Mouse (Mus musculus): ENCODE data around the gene Sptbn4. TPM values are rescaled to one million over a fixed set of nuclear protein-coding genes. Genes with fewer than 3 reads are reported as not detected.

Gene Sptbn4
- polyA plus RNA-seq, 1 experiment from 2014 or later = 0.57 TPM

GRCm38 (mm10) chr7:27315958-27316357 is 131.5 kb downstream of the Sptbn4 start:
- Histone ChIP-seq H3K4me3 (ENCODE audit: low read depth, low read length) (no peak overlapping the region), H3K9me3 (ENCODE audit: control insufficient read depth, low read length) (no peaks in the 10 kb centered on the region; the same call in 1 of the 2 replicates), H3K36me3 (ENCODE audit: control insufficient read depth, insufficient read depth, low read length) (no peaks in the 10 kb centered on the region), H3K9ac (ENCODE audit: low read depth, low read length) (no peak overlapping the region), H3K27me3 (ENCODE audit: control insufficient read depth, insufficient read depth, low read length) (0 out of 2 replicates have a peak, but pooled peaks cover 2% of the 10 kb centered on the region), H3K4me2 (replicated peaks; ENCODE audit: low read depth, low read length) (no peak overlapping the region), H3K27ac (ENCODE audit: low read depth, low read length) (no peak overlapping the region), H3K4me1 (replicated peaks; ENCODE audit: control insufficient read depth, insufficient read depth, low read length) (no peaks in the 10 kb centered on the region; the same call in 1 of the 2 replicates)
- DNase-seq (ENCODE audit: low spot score) (no peak), ATAC-seq (ENCODE audit: low FRiP score) (no peak)
- WGBS = 35% methylated on average over 7 of the region's 7 CpGs

DNA sequence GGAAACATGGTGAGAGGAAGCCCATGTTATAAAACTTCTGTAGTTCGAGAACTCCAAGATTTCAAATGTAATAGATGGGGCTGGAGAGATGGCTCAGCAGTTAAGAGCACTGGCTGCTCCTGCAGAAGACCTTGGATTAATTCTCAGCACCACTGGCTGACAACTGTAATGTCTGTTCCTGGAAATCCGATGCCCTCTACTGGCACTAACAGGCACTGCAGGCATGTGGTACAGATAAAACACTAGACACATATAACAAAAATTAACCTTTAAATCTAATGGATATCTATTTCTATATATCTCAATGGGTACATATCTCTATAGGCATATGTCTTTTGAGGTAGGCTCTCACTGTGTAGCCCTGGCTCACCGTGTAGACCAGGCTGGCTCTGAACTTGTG is 133.1 kb downstream of the Sptbn4 start:
- Histone ChIP-seq H3K4me1 (replicated peaks; ENCODE audit: control insufficient read depth, insufficient read depth, low read length) (peaks cover 2% of the 10 kb centered on the region), H3K36me3 (ENCODE audit: control insufficient read depth, insufficient read depth, low read length) (no peaks in the 10 kb centered on the region), H3K27ac (ENCODE audit: low read depth, low read length) (no peak overlapping the region), H3K4me3 (ENCODE audit: low read depth, low read length) (no peak overlapping the region), H3K27me3 (ENCODE audit: control insufficient read depth, insufficient read depth, low read length) (peaks cover 8% of the 10 kb centered on the region; the same call in 1 of the 2 replicates), H3K9me3 (ENCODE audit: control insufficient read depth, low read length) (no peaks in the 10 kb centered on the region; the same call in 1 of the 2 replicates), H3K4me2 (replicated peaks; ENCODE audit: low read depth, low read length) (no peak overlapping the region), H3K9ac (ENCODE audit: low read depth, low read length) (no peak overlapping the region)
- DNase-seq (ENCODE audit: low spot score) (no peak), ATAC-seq (ENCODE audit: low FRiP score) (no peak)
- WGBS = 94% methylated on average over 3 of the region's 3 CpGs

DNA sequence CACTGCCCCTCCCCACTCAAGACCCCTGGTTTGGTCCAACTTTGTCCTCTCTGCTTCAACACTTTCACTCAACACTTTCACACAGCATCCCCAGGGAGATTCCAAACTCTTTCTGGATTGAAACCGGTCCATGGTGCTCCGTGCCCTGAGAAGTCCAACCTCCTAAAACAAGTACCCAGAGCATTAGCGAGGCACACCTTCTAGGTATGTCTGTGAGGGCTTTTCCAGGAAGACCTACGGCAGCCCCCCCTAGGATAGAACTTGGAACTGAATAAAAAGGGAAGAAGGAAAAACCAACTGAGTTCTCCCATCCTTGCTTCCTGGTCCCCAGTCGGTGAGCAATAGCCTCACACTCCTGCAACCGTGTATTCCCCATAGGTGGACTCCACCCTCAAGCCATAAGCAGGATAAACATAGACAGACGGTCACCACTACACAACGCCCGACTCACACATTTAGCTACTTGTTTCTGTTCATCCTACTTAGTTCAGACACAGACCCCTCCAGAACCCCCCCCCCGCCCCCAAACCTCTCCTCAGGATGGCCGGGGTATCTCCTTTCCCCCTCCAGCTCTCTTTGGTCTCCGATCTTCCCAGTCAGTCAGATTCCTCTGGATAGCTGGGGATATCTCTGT is 135.7 kb downstream of the Sptbn4 start:
- DNase-seq (ENCODE audit: low spot score) (no peak), ATAC-seq (ENCODE audit: low FRiP score) (no peak)
- WGBS = 89% methylated on average over 12 of the region's 12 CpGs
- peaks cover 11% of the 10 kb centered on the region; the same call in 1 of the 2 replicates for H3K27me3 ChIP-seq (ENCODE audit: control insufficient read depth, insufficient read depth, low read length)
- no peaks in the 10 kb centered on the region; the same call in 1 of the 2 replicates for H3K9me3 ChIP-seq (ENCODE audit: control insufficient read depth, low read length)
- no peak overlapping the region for H3K4me2 ChIP-seq (replicated peaks; ENCODE audit: low read depth, low read length)
- H3K4me1 ChIP-seq (replicated peaks; ENCODE audit: control insufficient read depth, insufficient read depth, low read length) = peaks cover 2% of the 10 kb centered on the region
- no peaks in the 10 kb centered on the region for H3K36me3 ChIP-seq (ENCODE audit: control insufficient read depth, insufficient read depth, low read length)
- no peak overlapping the region for H3K4me3 ChIP-seq (ENCODE audit: low read depth, low read length)
- H3K9ac ChIP-seq (ENCODE audit: low read depth, low read length) = no peak overlapping the region
- no peak overlapping the region for H3K27ac ChIP-seq (ENCODE audit: low read depth, low read length)

DNA sequence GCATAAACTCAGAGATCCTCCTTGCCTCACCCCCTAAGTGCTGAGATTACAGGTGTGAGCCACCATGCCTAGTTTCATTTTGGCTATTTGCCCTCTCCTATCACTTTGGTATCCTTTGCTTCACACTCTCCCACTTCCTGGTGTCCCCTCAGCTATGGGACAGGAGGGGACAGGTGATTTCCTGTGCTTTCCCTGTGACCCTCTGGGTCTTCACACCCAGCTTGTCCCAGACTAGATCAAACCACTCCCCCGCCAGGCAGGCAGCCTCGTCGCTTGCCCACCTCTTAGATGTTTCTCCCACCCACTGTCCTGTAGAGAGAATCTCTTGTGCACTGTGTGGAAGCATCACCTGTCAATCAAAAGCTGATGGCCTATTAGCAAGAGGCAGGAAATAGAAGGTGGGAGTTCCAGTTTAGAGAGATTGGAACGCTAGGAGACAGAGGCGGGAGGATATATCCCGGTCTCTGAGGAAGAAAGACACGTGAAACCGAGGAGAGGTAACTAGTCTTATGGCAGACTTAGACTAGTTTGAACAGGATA is 136.4 kb downstream of the Sptbn4 start:
- Histone ChIP-seq H3K36me3 (ENCODE audit: control insufficient read depth, insufficient read depth, low read length) (no peaks in the 10 kb centered on the region), H3K9ac (ENCODE audit: low read depth, low read length) (no peak overlapping the region), H3K27me3 (ENCODE audit: control insufficient read depth, insufficient read depth, low read length) (peaks cover 11% of the 10 kb centered on the region; the same call in 1 of the 2 replicates), H3K4me1 (replicated peaks; ENCODE audit: control insufficient read depth, insufficient read depth, low read length) (peaks cover 2% of the 10 kb centered on the region), H3K27ac (ENCODE audit: low read depth, low read length) (no peak overlapping the region), H3K4me3 (ENCODE audit: low read depth, low read length) (no peak overlapping the region), H3K9me3 (ENCODE audit: control insufficient read depth, low read length) (no peaks in the 10 kb centered on the region; the same call in 1 of the 2 replicates), H3K4me2 (replicated peaks; ENCODE audit: low read depth, low read length) (no peak overlapping the region)
- WGBS = 43% methylated on average over 8 of the region's 8 CpGs
- DNase-seq (ENCODE audit: low spot score) (no peak), ATAC-seq (ENCODE audit: low FRiP score) (no peak)

- Histone ChIP-seq H3K36me3 (ENCODE audit: control insufficient read depth, insufficient read depth, low read length) (no peaks in the 10 kb centered on the region), H3K9me3 (ENCODE audit: control insufficient read depth, low read length) (no peaks in the 10 kb centered on the region; the same call in 1 of the 2 replicates), H3K27ac (ENCODE audit: low read depth, low read length) (no peak overlapping the region), H3K27me3 (ENCODE audit: control insufficient read depth, insufficient read depth, low read length) (peaks cover 11% of the 10 kb centered on the region; the same call in 1 of the 2 replicates), H3K4me3 (ENCODE audit: low read depth, low read length) (peak overlapping the region; percentile 17; the same call in 1 of the 2 replicates), H3K4me1 (replicated peaks; ENCODE audit: control insufficient read depth, insufficient read depth, low read length) (peaks cover 2% of the 10 kb centered on the region), H3K9ac (ENCODE audit: low read depth, low read length) (no peak overlapping the region), H3K4me2 (replicated peaks; ENCODE audit: low read depth, low read length) (peak overlapping the region; percentile 36)
- WGBS = 7% methylated on average over 17 of the region's 17 CpGs
- 0 out of 2 replicates have a peak, but pooled peaks have one; percentile 18 for ATAC-seq (ENCODE audit: low FRiP score)
- DNase-seq (ENCODE audit: low spot score) = peak; percentile 58
Observed at GRCm38 (mm10) chr7:27310306-27310705, 137.2 kb downstream of the Sptbn4 start.

DNA sequence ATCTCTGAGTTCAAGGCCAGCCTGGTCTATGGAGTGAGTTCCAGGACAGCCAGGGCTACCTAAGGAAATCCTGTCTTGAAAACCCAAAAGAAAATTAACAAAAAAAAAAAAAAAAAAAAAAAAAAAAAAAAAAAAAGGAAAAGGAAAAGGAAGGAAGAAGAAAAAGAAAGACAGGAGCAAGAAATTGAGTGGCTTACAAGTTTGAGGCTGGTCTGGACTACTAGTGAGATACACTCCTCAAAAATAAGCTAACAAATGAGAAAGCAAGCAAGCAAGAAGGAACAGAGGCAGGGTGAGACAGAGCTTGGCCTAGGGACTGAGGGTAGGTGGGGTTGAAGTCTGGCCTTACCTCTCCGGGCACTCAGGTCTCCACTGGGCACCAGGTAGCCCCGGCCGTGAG is 137.7 kb downstream of the Sptbn4 start:
- Histone ChIP-seq H3K36me3 (ENCODE audit: control insufficient read depth, insufficient read depth, low read length) (no peaks in the 10 kb centered on the region), H3K4me1 (replicated peaks; ENCODE audit: control insufficient read depth, insufficient read depth, low read length) (peaks cover 2% of the 10 kb centered on the region), H3K9me3 (ENCODE audit: control insufficient read depth, low read length) (no peaks in the 10 kb centered on the region; the same call in 1 of the 2 replicates), H3K9ac (ENCODE audit: low read depth, low read length) (no peak overlapping the region), H3K4me3 (ENCODE audit: low read depth, low read length) (no peak overlapping the region), H3K27me3 (ENCODE audit: control insufficient read depth, insufficient read depth, low read length) (peaks cover 11% of the 10 kb centered on the region; the same call in 1 of the 2 replicates), H3K27ac (ENCODE audit: low read depth, low read length) (no peak overlapping the region), H3K4me2 (replicated peaks; ENCODE audit: low read depth, low read length) (peak overlapping the region; percentile 36; the same call in 1 of the 2 replicates)
- ATAC-seq (ENCODE audit: low FRiP score) = no peak
- no peak for DNase-seq (ENCODE audit: low spot score)
- WGBS = 46% methylated on average over 3 of the region's 3 CpGs

- Histone ChIP-seq H3K4me2 (replicated peaks; ENCODE audit: low read depth, low read length) (peak overlapping the region; percentile 37), H3K27me3 (ENCODE audit: control insufficient read depth, insufficient read depth, low read length) (peaks cover 11% of the 10 kb centered on the region; the same call in 1 of the 2 replicates), H3K27ac (ENCODE audit: low read depth, low read length) (no peak overlapping the region), H3K9me3 (ENCODE audit: control insufficient read depth, low read length) (no peaks in the 10 kb centered on the region; the same call in 1 of the 2 replicates), H3K9ac (ENCODE audit: low read depth, low read length) (no peak overlapping the region), H3K4me1 (replicated peaks; ENCODE audit: control insufficient read depth, insufficient read depth, low read length) (peaks cover 2% of the 10 kb centered on the region), H3K4me3 (ENCODE audit: low read depth, low read length) (0 out of 2 replicates have a peak overlapping the region, but pooled peaks have one; percentile 18), H3K36me3 (ENCODE audit: control insufficient read depth, insufficient read depth, low read length) (no peaks in the 10 kb centered on the region)
- ATAC-seq (ENCODE audit: low FRiP score) (0 out of 2 replicates have a peak, but pooled peaks have one; percentile 45), DNase-seq (ENCODE audit: low spot score) (no peak)
- 9% methylated on average over 27 of the region's 28 CpGs for WGBS
Observed at GRCm38 (mm10) chr7:27308821-27309549, 138.5 kb downstream of the Sptbn4 start.

GRCm38 (mm10) chr7:27307551-27307950 is 139.9 kb downstream of the Sptbn4 start:
- H3K9ac ChIP-seq (ENCODE audit: low read depth, low read length) = no peak overlapping the region
- H3K27ac ChIP-seq (ENCODE audit: low read depth, low read length) = no peak overlapping the region
- no peaks in the 10 kb centered on the region for H3K9me3 ChIP-seq (ENCODE audit: control insufficient read depth, low read length)
- no peaks in the 10 kb centered on the region for H3K36me3 ChIP-seq (ENCODE audit: control insufficient read depth, insufficient read depth, low read length)
- no peak for DNase-seq (ENCODE audit: low spot score)
- H3K4me1 ChIP-seq (replicated peaks; ENCODE audit: control insufficient read depth, insufficient read depth, low read length) = peaks cover 2% of the 10 kb centered on the region
- 58% methylated on average over 9 of the region's 9 CpGs for WGBS
- no peak for ATAC-seq (ENCODE audit: low FRiP score)
- peaks cover 11% of the 10 kb centered on the region; the same call in 1 of the 2 replicates for H3K27me3 ChIP-seq (ENCODE audit: control insufficient read depth, insufficient read depth, low read length)
- H3K4me3 ChIP-seq (ENCODE audit: low read depth, low read length) = no peak overlapping the region
- no peak overlapping the region for H3K4me2 ChIP-seq (replicated peaks; ENCODE audit: low read depth, low read length)
